19 mouse cellular contexts compared by ENCODE assay signal in the genomic region with DNA sequence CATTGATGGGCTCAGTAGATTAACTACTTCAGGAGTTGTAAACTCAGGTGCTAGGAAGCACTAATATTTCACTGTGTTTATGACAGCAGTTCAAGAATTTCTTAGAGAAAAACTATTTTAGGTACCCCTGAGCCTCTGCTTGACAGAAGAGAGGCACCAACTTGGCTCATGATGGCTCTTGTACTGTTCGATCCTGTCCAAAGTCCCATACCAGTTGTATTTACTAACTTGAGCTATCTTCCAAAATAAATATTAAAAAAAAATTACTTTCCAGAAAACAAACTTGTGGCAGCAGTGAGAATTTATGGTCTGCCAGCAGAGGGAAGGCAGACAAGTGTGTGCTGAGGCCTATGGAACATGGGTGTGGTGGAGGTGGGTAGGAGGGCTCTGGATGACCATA.
"Had no signal": no experiment of that assay in that cellular context is flagged by ENCODE, and none has a peak within 500 bp of the region (broad histone marks: within the 10 kb centered on the region; RNA-seq: fewer than 3 reads in every experiment).

No protein-coding gene starts in this region.

- H3K27ac ChIP-seq: midbrain, embryonic 10.5 days; midbrain, embryonic 12.5 days; neural tube, embryonic 13.5 days; neural tube, embryonic 15.5 days had no signal

- H3K4me1 ChIP-seq: midbrain, embryonic 10.5 days; midbrain, embryonic 12.5 days; neural tube, embryonic 13.5 days; neural tube, embryonic 15.5 days had no signal

- ATAC-seq: midbrain, embryonic 16.5 days had no signal

- H3K36me3 ChIP-seq: midbrain, embryonic 10.5 days; midbrain, embryonic 12.5 days had no signal

- DNase-seq: lung, adult 18-20 months; lung, embryonic 14.5 days; lung, postnatal 10 days; lung, postnatal 4 days; midbrain, embryonic 14.5 days; retina, postnatal 1 day; right cerebral cortex, adult 18-20 months; right cerebral cortex, postnatal 25 days; right cerebral cortex, postnatal 4 days; spleen, adult 18-20 months; thymus, adult 18-20 months; thymus, postnatal 14 days; thymus, postnatal 36 days had no signal

- H3K9ac ChIP-seq: lung, embryonic 14.5 days; midbrain, embryonic 12.5 days; neural tube, embryonic 13.5 days; neural tube, embryonic 15.5 days had no signal

- H3K9me3 ChIP-seq: midbrain, embryonic 10.5 days; midbrain, embryonic 12.5 days; neural tube, embryonic 13.5 days; neural tube, embryonic 15.5 days had no signal

- H3K4me2 ChIP-seq: lung, embryonic 14.5 days; midbrain, embryonic 12.5 days; neural tube, embryonic 13.5 days; neural tube, embryonic 15.5 days had no signal

- H3K4me3 ChIP-seq: midbrain, embryonic 10.5 days; midbrain, embryonic 12.5 days; myocyte; neural tube, embryonic 13.5 days; neural tube, embryonic 15.5 days had no signal

- H3K27me3 ChIP-seq: midbrain, embryonic 12.5 days; neural tube, embryonic 13.5 days; neural tube, embryonic 15.5 days had no signal
